Mouse (Mus musculus) heart, adult 2 months (tissue): ENCODE results near the gene Nlrx1.

Source experiments
- EP300 ChIP-seq: fragments of 200-500 bp; IDR thresholded peaks from 2 replicates; pipeline ENCODE4 v1.6.1; 2011; ENCODE audit warnings: low read depth, low read length, control low read depth; ENCODE audit not compliant: insufficient read depth
- POLR2A ChIP-seq: fragments of 200-500 bp; IDR thresholded peaks from 2 replicates; pipeline ENCODE4 v1.6.1; 2011; ENCODE audit warnings: mild to moderate bottlenecking, low read depth, low read length, control low read depth; ENCODE audit not compliant: insufficient read depth

DNA sequence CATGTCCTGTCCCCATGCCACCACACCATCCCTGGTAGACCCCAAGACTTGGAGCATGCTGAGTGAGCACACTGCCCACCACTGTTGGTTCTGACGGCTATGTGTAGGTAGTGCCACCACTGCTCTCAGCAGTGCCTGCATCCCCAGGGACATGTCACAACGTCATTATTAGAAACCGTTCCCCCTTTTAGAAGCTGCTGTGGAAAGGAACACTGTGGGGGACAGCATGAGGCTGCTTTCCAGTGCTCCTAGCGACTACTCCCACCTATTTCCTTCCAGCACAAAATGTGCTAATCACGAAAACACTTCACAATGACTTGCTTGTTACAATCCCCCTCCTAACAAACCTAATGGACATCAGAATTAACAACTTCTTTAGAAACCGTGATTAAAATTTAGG, 42.4 kb downstream of the Nlrx1 start:
- TF ChIP-seq POLR2A: no peak
- TF ChIP-seq EP300: no peak
